Mouse (Mus musculus) hindbrain, embryonic 13.5 days (tissue): ENCODE data around the gene Eif2s2. TPM values are rescaled to one million over a fixed set of nuclear protein-coding genes. Genes with fewer than 3 reads are reported as not detected.

ENCODE experiments used
- polyA plus RNA-seq: library from polyadenylated mRNA; unstranded; fragments of >200 nt; fragmentation: Nextera tagmentation; extraction: Ambion mirVana; gene quantifications from 2 replicates; pipeline ENCODE4 v1.2.1, GENCODE M21; 2015

The Eif2s2 gene
- polyA plus RNA-seq, 1 experiment from 2014 or later = 87.3 TPM

Other genes starting within 250 kb of the Eif2s2 start
- 29.0 and 30.4 TPM in 2 replicates for gene Chmp4b, start 241.2 kb downstream of the Eif2s2 start, polyA plus RNA-seq
- not detected in 2 replicates for gene Gm14214, start 122.9 kb downstream of the Eif2s2 start, polyA plus RNA-seq
- 25.3 and 27.5 TPM in 2 replicates for gene Raly, start 101.8 kb downstream of the Eif2s2 start, polyA plus RNA-seq
- 1.4 TPM in 2 replicates for gene a, start 101.5 kb downstream of the Eif2s2 start, polyA plus RNA-seq
- gene Gm14226, start 125.3 kb upstream of the Eif2s2 start, polyA plus RNA-seq = 0.16 and 0.44 TPM in 2 replicates
- 36.0 and 37.1 TPM in 2 replicates for gene Ahcy, start 181.6 kb upstream of the Eif2s2 start, polyA plus RNA-seq
- 46.6 and 51.9 TPM in 2 replicates for gene Itch, start 240.6 kb upstream of the Eif2s2 start, polyA plus RNA-seq